Mouse (Mus musculus) bone marrow, adult 2 months (tissue): ENCODE data around the gene Gm10282.

Experiments
- CTCF ChIP-seq: fragments of 200-500 bp; IDR thresholded peaks from 2 replicates; pipeline ENCODE4 v1.5.1; 2011; ENCODE audit warnings: low read length, control low read depth; ENCODE audit not compliant: control insufficient read depth, insufficient read depth
- POLR2A ChIP-seq: fragments of 200-500 bp; IDR thresholded peaks from 2 replicates; pipeline ENCODE4 v1.6.1; 2011; ENCODE audit warnings: low read depth, mild to moderate bottlenecking, control low read depth, low read length, borderline replicate concordance; ENCODE audit not compliant: control insufficient read depth

DNA sequence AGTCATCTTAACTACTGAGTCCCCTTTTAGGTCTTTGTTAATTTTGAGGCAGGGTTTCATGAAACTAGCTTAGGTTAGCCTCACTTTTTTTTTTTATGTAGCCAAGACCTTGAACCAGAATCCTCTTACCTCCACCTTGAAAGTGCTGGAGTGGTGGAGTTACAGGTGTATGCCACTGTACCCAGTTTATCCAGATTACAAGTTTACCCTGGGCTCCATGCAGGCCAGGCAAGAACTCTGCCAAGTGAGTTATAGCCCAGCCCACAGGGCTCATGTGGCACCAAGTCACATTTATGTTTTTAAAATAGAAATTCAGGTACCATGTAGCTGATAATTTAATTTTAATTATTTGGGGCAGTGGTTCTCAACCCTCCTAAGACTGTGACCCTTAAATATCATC is 43.6 kb downstream of the Gm10282 start:
- TF ChIP-seq POLR2A = no peak
- TF ChIP-seq CTCF = no peak
